Mouse (Mus musculus) cortical plate, adult 2 months (tissue): ENCODE measurements around the gene Nthl1. TPM values are rescaled to one million over a fixed set of nuclear protein-coding genes. Genes with fewer than 3 reads are reported as not detected.

ENCODE experiments used
- H3K27ac ChIP-seq: fragments of 200-500 bp; 2 replicates; pipeline ENCODE4 v1.5.1; 2012; ENCODE audit warnings: low read length, control low read depth, inconsistent platforms; ENCODE audit not compliant: insufficient read depth
- H3K4me1 ChIP-seq: fragments of 200-500 bp; 2 replicates; pipeline ENCODE4 v1.6.1; 2011; ENCODE audit warnings: low read length; ENCODE audit not compliant: control insufficient read depth, insufficient read depth
- H3K4me3 ChIP-seq: fragments of 200-500 bp; 2 replicates; pipeline ENCODE4 v1.5.1; 2011; ENCODE audit warnings: mild to moderate bottlenecking, low read length, control low read depth; ENCODE audit not compliant: insufficient read depth
- CTCF ChIP-seq: fragments of 200-500 bp; IDR thresholded peaks from 2 replicates; pipeline ENCODE4 v1.5.1; 2011; ENCODE audit warnings: mild to moderate bottlenecking, control low read depth, low read length; ENCODE audit not compliant: insufficient read depth; ENCODE audit errors: extremely low read depth
- POLR2A ChIP-seq: fragments of 200-500 bp; IDR thresholded peaks from 2 replicates; pipeline ENCODE4 v1.6.1; 2011; ENCODE audit warnings: mild to moderate bottlenecking, low read length, control low read depth; ENCODE audit not compliant: insufficient read depth; ENCODE audit errors: extremely low read depth
- polyA plus RNA-seq: library from polyadenylated mRNA; depleted of rRNA; stranded (reverse); fragments of >200 nt; gene quantifications from 2 replicates; pipeline ENCODE4 v1.2.3, GENCODE M21; 2012; rRNA removed

Nthl1 gene
- polyA plus RNA-seq, 1 experiment = 10.8 TPM

- Histone ChIP-seq H3K4me3 (no peak overlapping the region), H3K4me1 (peaks cover 7% of the 10 kb centered on the region), H3K27ac (no peak overlapping the region)
- no peak for TF ChIP-seq CTCF
- no peak for TF ChIP-seq POLR2A
Measured at GRCm38 (mm10) chr17:24676877-24677276, 44.4 kb downstream of the Nthl1 start.

DNA sequence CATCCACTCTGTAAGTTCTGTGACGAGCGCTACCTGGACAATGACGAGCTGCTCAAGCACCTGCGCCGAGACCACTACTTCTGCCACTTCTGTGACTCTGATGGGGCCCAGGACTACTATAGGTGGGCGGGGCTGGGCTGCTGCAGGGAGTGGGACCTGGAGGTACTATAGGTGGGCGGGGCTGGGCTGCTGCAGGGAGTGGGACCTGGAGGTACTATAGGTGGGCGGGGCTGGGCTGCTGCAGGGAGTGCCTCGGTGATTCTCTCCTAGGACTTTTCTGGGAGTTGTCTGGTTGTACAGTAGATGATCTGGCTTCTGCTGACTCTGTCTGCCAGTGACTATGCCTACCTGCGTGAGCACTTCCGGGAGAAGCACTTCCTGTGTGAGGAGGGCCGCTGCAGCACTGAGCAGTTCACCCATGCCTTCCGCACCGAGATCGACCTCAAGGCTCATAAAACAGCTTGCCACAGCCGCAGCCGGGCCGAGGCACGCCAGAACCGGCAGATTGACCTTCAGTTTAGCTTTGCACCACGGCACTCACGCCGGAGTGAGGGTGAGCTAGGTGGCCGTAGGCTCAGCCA, 45.1 kb downstream of the Nthl1 start:
- TF ChIP-seq POLR2A (no peak), CTCF (no peak)
- peaks cover 3% of the 10 kb centered on the region; the same call in 1 of the 2 replicates for H3K4me1 ChIP-seq
- H3K27ac ChIP-seq = no peak overlapping the region
- no peak overlapping the region for H3K4me3 ChIP-seq

- Histone ChIP-seq H3K4me1 (peaks cover 9% of the 10 kb centered on the region), H3K27ac (no peak overlapping the region), H3K4me3 (no peak overlapping the region)
- TF ChIP-seq CTCF = no peak
- no peak for TF ChIP-seq POLR2A
Measured at GRCm38 (mm10) chr17:24686514-24686913, 54.0 kb downstream of the Nthl1 start.

DNA sequence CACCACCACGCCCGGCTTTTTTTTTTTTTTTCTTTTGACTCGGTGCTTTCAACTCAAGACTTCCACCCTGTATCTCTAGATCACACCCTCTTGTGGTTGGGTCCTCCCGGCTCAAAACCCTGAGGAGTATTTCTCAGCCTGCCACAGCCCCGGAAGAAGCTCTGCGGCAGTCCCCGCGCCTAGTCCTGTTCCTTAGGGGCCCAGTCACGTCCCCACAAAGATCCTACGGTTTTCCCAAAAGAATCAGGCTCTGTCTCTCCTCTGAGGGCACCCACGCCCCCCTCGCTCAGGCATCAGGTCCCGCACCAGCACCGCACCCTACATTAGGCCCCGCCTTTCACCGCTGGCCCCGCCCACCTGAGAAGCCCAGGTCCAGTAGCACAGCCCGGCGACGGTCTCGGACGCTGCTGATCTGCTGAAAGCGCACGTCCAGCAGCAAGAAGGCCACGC, 54.7 kb downstream of the Nthl1 start:
- H3K4me3 ChIP-seq = peak overlapping the region; percentile 31
- no peak overlapping the region for H3K27ac ChIP-seq
- peaks cover 9% of the 10 kb centered on the region for H3K4me1 ChIP-seq
- TF ChIP-seq CTCF = no peak
- no peak for TF ChIP-seq POLR2A

- TF ChIP-seq POLR2A (no peak), CTCF (no peak)
- no peak overlapping the region for H3K27ac ChIP-seq
- peak overlapping the region; percentile 31 for H3K4me3 ChIP-seq
- peaks cover 9% of the 10 kb centered on the region for H3K4me1 ChIP-seq
Measured at GRCm38 (mm10) chr17:24687599-24687998, 55.1 kb downstream of the Nthl1 start.

Other genes starting within 250 kb of the Nthl1 start
- 264 and 280 TPM in 2 replicates for gene Rnps1, start 218.1 kb upstream of the Nthl1 start, polyA plus RNA-seq
- gene Eci1, start 206.0 kb upstream of the Nthl1 start, polyA plus RNA-seq = 55.4 and 55.9 TPM in 2 replicates
- gene Dnase1l2, start 189.6 kb upstream of the Nthl1 start, polyA plus RNA-seq = 19.0 and 20.7 TPM in 2 replicates
- 77.3 and 79.2 TPM in 2 replicates for gene E4f1, start 162.4 kb upstream of the Nthl1 start, polyA plus RNA-seq
- gene Pgp, start 162.3 kb upstream of the Nthl1 start, polyA plus RNA-seq = 97.1 and 99.3 TPM in 2 replicates
- 1.1 and 1.4 TPM in 2 replicates for gene Bricd5, start 158.8 kb upstream of the Nthl1 start, polyA plus RNA-seq
- 37.0 and 39.1 TPM in 2 replicates for gene Mlst8, start 153.6 kb upstream of the Nthl1 start, polyA plus RNA-seq
- 106 and 109 TPM in 2 replicates for gene Caskin1, start 144.1 kb upstream of the Nthl1 start, polyA plus RNA-seq
- 176 and 187 TPM in 2 replicates for gene Traf7, start 104.7 kb upstream of the Nthl1 start, polyA plus RNA-seq
- 97.3 and 102 TPM in 2 replicates for gene Rab26, start 98.5 kb upstream of the Nthl1 start, polyA plus RNA-seq
- gene Pkd1, start 82.8 kb upstream of the Nthl1 start, polyA plus RNA-seq = 82.0 and 91.8 TPM in 2 replicates
- gene Tsc2, start 50 bp upstream of the Nthl1 start, polyA plus RNA-seq = 163 and 192 TPM in 2 replicates
- 68.2 and 69.0 TPM in 2 replicates for gene Slc9a3r2, start 17.6 kb downstream of the Nthl1 start, polyA plus RNA-seq
- 0.34 and 0.50 TPM in 2 replicates for gene Npw, start 25.8 kb downstream of the Nthl1 start, polyA plus RNA-seq
- 53.5 and 53.6 TPM in 2 replicates for gene Zfp598, start 37.0 kb downstream of the Nthl1 start, polyA plus RNA-seq
- gene Syngr3, start 57.3 kb downstream of the Nthl1 start, polyA plus RNA-seq = 177 and 184 TPM in 2 replicates
- gene Gfer, start 63.5 kb downstream of the Nthl1 start, polyA plus RNA-seq = 21.1 and 21.5 TPM in 2 replicates
- 5.2 and 6.4 TPM in 2 replicates for gene Noxo1, start 63.6 kb downstream of the Nthl1 start, polyA plus RNA-seq
- gene Tbl3, start 75.0 kb downstream of the Nthl1 start, polyA plus RNA-seq = 53.0 and 53.7 TPM in 2 replicates
- 0.32 and 0.33 TPM in 2 replicates for gene Rnf151, start 85.4 kb downstream of the Nthl1 start, polyA plus RNA-seq
- 980 and 1,011 TPM in 2 replicates for gene Rps2, start 85.4 kb downstream of the Nthl1 start, polyA plus RNA-seq
- gene Ndufb10, start 91.8 kb downstream of the Nthl1 start, polyA plus RNA-seq = 428 and 431 TPM in 2 replicates
- gene Rpl3l, start 95.1 kb downstream of the Nthl1 start, polyA plus RNA-seq = 0.48 and 0.57 TPM in 2 replicates
- 47.3 and 53.0 TPM in 2 replicates for gene Msrb1, start 104.0 kb downstream of the Nthl1 start, polyA plus RNA-seq
- 0.29 and 0.44 TPM in 2 replicates for gene Hs3st6, start 120.3 kb downstream of the Nthl1 start, polyA plus RNA-seq
- gene Meiob, start 171.6 kb downstream of the Nthl1 start, polyA plus RNA-seq = not detected in 2 replicates
- 138 and 151 TPM in 2 replicates for gene Hagh, start 207.5 kb downstream of the Nthl1 start, polyA plus RNA-seq
- gene Fahd1, start 217.7 kb downstream of the Nthl1 start, polyA plus RNA-seq = 21.8 and 25.1 TPM in 2 replicates
- gene Igfals, start 233.3 kb downstream of the Nthl1 start, polyA plus RNA-seq = not detected in 2 replicates